Mouse (Mus musculus): ENCODE measurements around the gene Tns4.

DNA sequence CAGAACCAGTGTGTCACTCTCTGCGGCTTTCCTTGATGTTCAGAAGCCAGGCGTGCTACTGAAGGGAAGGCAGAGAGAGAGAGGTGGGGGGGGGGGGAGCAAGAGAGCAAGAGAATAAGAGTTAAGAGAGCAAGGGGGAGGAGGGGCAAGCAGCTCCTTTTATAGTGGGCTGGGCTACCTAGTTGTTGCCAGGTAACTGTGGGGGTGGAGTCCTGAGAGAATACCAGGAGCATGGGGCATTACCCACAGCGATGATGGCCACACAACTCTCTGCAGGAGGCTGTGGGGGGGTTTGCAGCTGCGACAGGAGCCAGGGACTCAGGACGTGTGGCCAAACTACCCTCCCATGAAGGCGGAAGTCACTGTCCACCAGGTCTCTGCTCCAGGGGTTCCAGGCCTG is 63.2 kb downstream of the Tns4 start:
- no peak for TF ChIP-seq CTCF (IDR thresholded peaks at IDR 0.05; ENCODE audit: low read depth)
- no peak for TF ChIP-seq EP300 (IDR thresholded peaks at IDR 0.05; ENCODE audit: low read depth)
